Mouse (Mus musculus) embryonic fibroblast, embryonic 13.5 days (primary cell): ENCODE measurements around the gene Sytl3.
"Not testable (repeated sequence)": the region's sequence is repeated elsewhere in the genome, so short reads cannot be mapped to it uniquely, and the experiment has no call there.

Experiments
- CTCF ChIP-seq: IDR thresholded peaks from 2 replicates; pipeline ENCODE4 v1.5.1; 2011; ENCODE audit warnings: mild to moderate bottlenecking, control low read depth, low read length, moderate library complexity, borderline replicate concordance; ENCODE audit not compliant: insufficient read depth
- POLR2A ChIP-seq: IDR thresholded peaks from 2 replicates; pipeline ENCODE4 v1.6.1; 2011; ENCODE audit warnings: low read depth, mild to moderate bottlenecking, control low read depth, low read length, moderate library complexity

- not testable (repeated sequence) for TF ChIP-seq POLR2A, CTCF
Measured at GRCm38 (mm10) chr17:6681721-6682120, 22.8 kb downstream of the Sytl3 start.
